ENCODE assay signal across 13 mouse cellular contexts in genomic region chr9:102262100-102262501, GRCm38 (mm10).
DNase-seq lines count a peak whose midpoint lies in the region; ATAC-seq and TF ChIP-seq lines count a peak whose summit lies in the region.
"Had no signal": no experiment of that assay in that cellular context is flagged by ENCODE, and none has a peak within 500 bp of the region (broad histone marks: within the 10 kb centered on the region; RNA-seq: fewer than 3 reads in every experiment).

No protein-coding gene starts in this region.

- H3K9me3 ChIP-seq in hindbrain, embryonic 10.5 days = no peaks in the 10 kb centered on the region
- no peaks in the 10 kb centered on the region for H3K9me3 ChIP-seq in hindbrain, postnatal 0 days (ENCODE audit: low read length)
- no peaks in the 10 kb centered on the region for H3K9me3 ChIP-seq in hindbrain, embryonic 11.5 days (ENCODE audit: control insufficient read depth, low read length)
- H3K9me3 ChIP-seq in neural tube, embryonic 12.5 days = no peaks in the 10 kb centered on the region
- no peaks in the 10 kb centered on the region for H3K9me3 ChIP-seq in intestine, embryonic 15.5 days
- H3K9me3 ChIP-seq: limb, embryonic 10.5 days had no signal

- intact Hi-C loops in heart, adult 2 months (cut with DNase I) = loop anchor here (5.0 kb wide), 1 partner anchor 255 kb away; no protein-coding TSS in a partner anchor

- peak overlapping the region; percentile 75 for H3K27ac ChIP-seq in hindbrain, embryonic 10.5 days
- H3K27ac ChIP-seq in hindbrain, postnatal 0 days = no peak overlapping the region
- H3K27ac ChIP-seq in heart, adult 2 months = peak overlapping the region; percentile 75
- 0 out of 2 replicates have a peak overlapping the region, but pooled peaks have one; percentile 48 for H3K27ac ChIP-seq in hindbrain, embryonic 11.5 days (ENCODE audit: low read depth, low read length)
- H3K27ac ChIP-seq in neural tube, embryonic 12.5 days = no peak overlapping the region
- H3K27ac ChIP-seq in intestine, embryonic 15.5 days = no peak overlapping the region
- H3K27ac ChIP-seq: limb, embryonic 10.5 days; stomach, postnatal 0 days had no signal

- H3K9ac ChIP-seq in hindbrain, postnatal 0 days (replicated peaks; ENCODE audit: low read length) = no peak overlapping the region
- H3K9ac ChIP-seq in heart, adult 2 months (ENCODE audit: low read depth, low read length) = no peak overlapping the region
- H3K9ac ChIP-seq in hindbrain, embryonic 11.5 days (ENCODE audit: low read depth, low read length) = no peak overlapping the region
- no peak overlapping the region for H3K9ac ChIP-seq in neural tube, embryonic 12.5 days
- H3K9ac ChIP-seq in intestine, embryonic 15.5 days = no peak overlapping the region
- H3K9ac ChIP-seq: lung, embryonic 14.5 days had no signal

- DNase-seq in hindbrain, embryonic 10.5 days (ENCODE audit: low spot score) = peak; percentile 57
- DNase-seq in hindbrain, postnatal 0 days (ENCODE audit: low spot score) = no peak
- peak; percentile 33 to 53 for DNase-seq in heart, adult 2 months
- peak; percentile 45 for DNase-seq in hindbrain, embryonic 11.5 days (ENCODE audit: low spot score)
- DNase-seq in frontal cortex, postnatal 25 days (ENCODE audit: low spot score in 2 of 2) = no peak
- DNase-seq: lung, embryonic 14.5 days had no signal

- TF ChIP-seq EP300 in heart, adult 2 months (IDR thresholded peaks at IDR 0.05; ENCODE audit: insufficient read depth, low read depth, low read length) = 0 out of 2 replicates have a peak, but pooled peaks have one; percentile 28

- H3K36me3 ChIP-seq in hindbrain, embryonic 10.5 days = no peaks in the 10 kb centered on the region
- no peaks in the 10 kb centered on the region for H3K36me3 ChIP-seq in hindbrain, postnatal 0 days (ENCODE audit: insufficient read depth, low read length)
- H3K36me3 ChIP-seq in heart, adult 2 months (ENCODE audit: control insufficient read depth, insufficient read depth, low read length) = no peaks in the 10 kb centered on the region
- H3K36me3 ChIP-seq in hindbrain, embryonic 11.5 days (ENCODE audit: control insufficient read depth, insufficient read depth, low read length) = no peaks in the 10 kb centered on the region
- no peaks in the 10 kb centered on the region for H3K36me3 ChIP-seq in neural tube, embryonic 12.5 days
- no peaks in the 10 kb centered on the region for H3K36me3 ChIP-seq in intestine, embryonic 15.5 days
- H3K36me3 ChIP-seq: limb, embryonic 10.5 days had no signal

- H3K4me3 ChIP-seq in hindbrain, embryonic 10.5 days = peak overlapping the region; percentile 24; the same call in 1 of the 2 replicates
- H3K4me3 ChIP-seq in hindbrain, postnatal 0 days (ENCODE audit: low read length) = no peak overlapping the region
- peak overlapping the region; percentile 31; the same call in 1 of the 2 replicates for H3K4me3 ChIP-seq in heart, adult 2 months
- H3K4me3 ChIP-seq in hindbrain, embryonic 11.5 days (ENCODE audit: low read depth, low read length) = no peak overlapping the region
- no peak overlapping the region for H3K4me3 ChIP-seq in neural tube, embryonic 12.5 days
- H3K4me3 ChIP-seq in intestine, embryonic 15.5 days (replicated peaks) = no peak overlapping the region
- H3K4me3 ChIP-seq: limb, embryonic 10.5 days had no signal

- H3K27me3 ChIP-seq in hindbrain, embryonic 10.5 days (ENCODE audit: insufficient read depth, poor library complexity, severe bottlenecking) = peaks cover 66% of the 10 kb centered on the region
- no peaks in the 10 kb centered on the region for H3K27me3 ChIP-seq in hindbrain, postnatal 0 days (ENCODE audit: insufficient read depth, low read length)
- no peaks in the 10 kb centered on the region for H3K27me3 ChIP-seq in heart, adult 2 months (ENCODE audit: control insufficient read depth, insufficient read depth, low read length)
- peaks cover 8% of the 10 kb centered on the region for H3K27me3 ChIP-seq in hindbrain, embryonic 11.5 days (ENCODE audit: control insufficient read depth, insufficient read depth, low read length)
- peaks cover 26% of the 10 kb centered on the region for H3K27me3 ChIP-seq in neural tube, embryonic 12.5 days (replicated peaks)
- H3K27me3 ChIP-seq in intestine, embryonic 15.5 days (replicated peaks) = peaks cover 3% of the 10 kb centered on the region; the same call in 1 of the 2 replicates
- H3K27me3 ChIP-seq: Patski had no signal

- ATAC-seq in hindbrain, postnatal 0 days = no peak
- peak; percentile 64 for ATAC-seq in hindbrain, embryonic 11.5 days (ENCODE audit: low FRiP score)
- no peak; the same call in 1 of the 2 replicates for ATAC-seq in neural tube, embryonic 12.5 days (ENCODE audit: low FRiP score, low read depth)
- no peak for ATAC-seq in cerebellum, adult (ENCODE audit: insufficient number of reproducible peaks, low FRiP score, low TSS enrichment)
- no peak for ATAC-seq in intestine, embryonic 15.5 days
- ATAC-seq: inflammation-experienced regulatory T-cells, adult 6 months; Patski had no signal

- peaks cover 66% of the 10 kb centered on the region for H3K4me1 ChIP-seq in hindbrain, embryonic 10.5 days (replicated peaks)
- H3K4me1 ChIP-seq in hindbrain, postnatal 0 days (ENCODE audit: insufficient read depth, low read length) = peaks cover 13% of the 10 kb centered on the region; the same call in 1 of the 2 replicates
- H3K4me1 ChIP-seq in heart, adult 2 months (ENCODE audit: control insufficient read depth, insufficient read depth, low read length) = no peaks in the 10 kb centered on the region
- H3K4me1 ChIP-seq in hindbrain, embryonic 11.5 days (replicated peaks; ENCODE audit: control insufficient read depth, insufficient read depth, low read length) = peaks cover 2% of the 10 kb centered on the region; the same call in 1 of the 2 replicates
- peaks cover 26% of the 10 kb centered on the region for H3K4me1 ChIP-seq in neural tube, embryonic 12.5 days
- no peaks in the 10 kb centered on the region for H3K4me1 ChIP-seq in intestine, embryonic 15.5 days (replicated peaks)

- no peak for TF ChIP-seq POLR2A in heart, adult 2 months (IDR thresholded peaks at IDR 0.05; ENCODE audit: insufficient read depth, low read depth, low read length)

- H3K79me2 ChIP-seq in heart, adult 2 months (replicated peaks; ENCODE audit: control insufficient read depth, insufficient read depth, low read length) = no peaks in the 10 kb centered on the region

- WGBS in hindbrain, embryonic 10.5 days = 14% methylated on average over 4 of the region's 4 CpGs
- WGBS in hindbrain, postnatal 0 days = 17% methylated on average over 4 of the region's 4 CpGs
- WGBS in heart, adult 2 months = 25% methylated on average over 4 of the region's 4 CpGs
- 10% methylated on average over 4 of the region's 4 CpGs for WGBS in hindbrain, embryonic 11.5 days
- 10% methylated on average over 4 of the region's 4 CpGs for WGBS in neural tube, embryonic 12.5 days
- WGBS in intestine, embryonic 15.5 days = 23% methylated on average over 4 of the region's 4 CpGs

- no peak for TF ChIP-seq CTCF in hindbrain, postnatal 0 days (IDR thresholded peaks at IDR 0.05; ENCODE audit: low read depth)
- TF ChIP-seq CTCF in heart, adult 2 months (IDR thresholded peaks at IDR 0.05) = no peak

- no peak overlapping the region for H3K4me2 ChIP-seq in hindbrain, postnatal 0 days (ENCODE audit: low read depth, low read length)
- H3K4me2 ChIP-seq in hindbrain, embryonic 11.5 days (replicated peaks; ENCODE audit: low read depth, low read length) = no peak overlapping the region
- H3K4me2 ChIP-seq in neural tube, embryonic 12.5 days (replicated peaks) = peak overlapping the region; percentile 36; the same call in 1 of the 2 replicates
- H3K4me2 ChIP-seq in intestine, embryonic 15.5 days (replicated peaks) = no peak overlapping the region
- H3K4me2 ChIP-seq: lung, embryonic 14.5 days had no signal

Comparison
In these comparisons a context has a peak if more than half of its experiments do, and no peak if none do; other contexts are left out.
1. DNase-seq: peak in hindbrain, embryonic 10.5 days (single experiment), heart, adult 2 months (2 of 2) and hindbrain, embryonic 11.5 days (single experiment); none in hindbrain, postnatal 0 days (single experiment) and frontal cortex, postnatal 25 days (0 of 2).
2. H3K27ac ChIP-seq: peak in hindbrain, embryonic 10.5 days (single experiment), heart, adult 2 months (single experiment) and hindbrain, embryonic 11.5 days (single experiment); none in hindbrain, postnatal 0 days (single experiment), neural tube, embryonic 12.5 days (single experiment) and intestine, embryonic 15.5 days (single experiment).
3. H3K4me3 ChIP-seq: peak in hindbrain, embryonic 10.5 days (single experiment) and heart, adult 2 months (single experiment); none in hindbrain, postnatal 0 days (single experiment), hindbrain, embryonic 11.5 days (single experiment), neural tube, embryonic 12.5 days (single experiment) and intestine, embryonic 15.5 days (single experiment).